Mouse (Mus musculus) kidney, postnatal 0 days (tissue): ENCODE results near the gene Serpinb7. TPM values are rescaled to one million over a fixed set of nuclear protein-coding genes. Genes with fewer than 3 reads are reported as not detected.
A peak's percentile ranks its signal among the peaks of the same experiment; 100 is the strongest.

Experiments used
- ATAC-seq: fragments of 200-750 bp; cut with Nextera tagmentation; replicated peaks from 2 replicates; pipeline ENCODE4 v1.8.0; 2017; ENCODE audit warnings: low read depth, moderate number of reproducible peaks, moderate TSS enrichment, moderate library complexity; ENCODE audit not compliant: low FRiP score
- DNase-seq: peaks from one replicate; pipeline ENCODE4 v3.0.0-alpha.2; 2016; ENCODE audit warnings: low spot score
- H3K27ac ChIP-seq: fragments of 300-500 bp; sonication (generic); 2 replicates; pipeline ENCODE4 v1.5.1; 2014; ENCODE audit warnings: mild to moderate bottlenecking
- H3K27me3 ChIP-seq: fragments of 300-500 bp; sonication (generic); 2 replicates; pipeline ENCODE4 v1.6.1; 2014; ENCODE audit warnings: low read length, mixed read lengths; ENCODE audit not compliant: insufficient read depth
- H3K36me3 ChIP-seq: fragments of 300-500 bp; sonication (generic); 2 replicates; pipeline ENCODE4 v1.6.1; 2014; ENCODE audit warnings: low read length, mixed read lengths; ENCODE audit not compliant: insufficient read depth
- H3K4me1 ChIP-seq: fragments of 300-500 bp; sonication (generic); replicated peaks from 2 replicates; pipeline ENCODE4 v1.6.1; 2014; ENCODE audit warnings: antibody characterized with exemption, low read length, mixed read lengths; ENCODE audit not compliant: insufficient read depth
- H3K4me2 ChIP-seq: fragments of 300-500 bp; sonication (generic); 2 replicates; pipeline ENCODE4 v1.6.1; 2014; ENCODE audit warnings: mild to moderate bottlenecking, low read length, moderate library complexity, mixed read lengths
- H3K4me3 ChIP-seq: fragments of 300-500 bp; sonication (generic); replicated peaks from 2 replicates; pipeline ENCODE4 v1.5.1; 2014; ENCODE audit warnings: low read depth, low read length
- H3K9ac ChIP-seq: fragments of 300-500 bp; sonication (generic); 2 replicates; pipeline ENCODE4 v1.6.1; 2014; ENCODE audit warnings: low read depth, low read length
- H3K9me3 ChIP-seq: fragments of 300-500 bp; sonication (generic); replicated peaks from 2 replicates; pipeline ENCODE4 v1.6.1; 2016; ENCODE audit warnings: low read length, inconsistent platforms, mixed read lengths
- CTCF ChIP-seq: IDR thresholded peaks from 2 replicates; pipeline ENCODE4 v1.5.1; 2016; ENCODE audit warnings: antibody characterized with exemption, low read depth, mild to moderate bottlenecking, moderate library complexity
- WGBS: fragments of 180-500 bp; shearing (Covaris S2); extraction: QIAGEN DNeasy Blood & Tissue Kit; methylation state at CpG from one replicate; pipeline ENCODE4 v1.1.7; 2014; 5-methylcytosine and 5-hydroxymethylcytosine counted together
- polyA plus RNA-seq: library from polyadenylated mRNA; unstranded; fragments of >200 nt; fragmentation: Nextera tagmentation; extraction: Ambion mirVana; gene quantifications from 2 replicates; pipeline ENCODE4 v1.2.1, GENCODE M21; 2015

The Serpinb7 gene
- polyA plus RNA-seq, 1 experiment from 2014 or later = not detected

- no peaks in the 10 kb centered on the region for H3K4me1 ChIP-seq
- no peak overlapping the region for H3K4me3 ChIP-seq
- no peak overlapping the region for H3K4me2 ChIP-seq
- ATAC-seq (no peak), DNase-seq (no peak)
- H3K27ac ChIP-seq = no peak overlapping the region
- no peaks in the 10 kb centered on the region for H3K9me3 ChIP-seq
- no peak overlapping the region for H3K9ac ChIP-seq
- no peak for TF ChIP-seq CTCF
- 80% methylated on average over 4 of the region's 4 CpGs for WGBS
- no peaks in the 10 kb centered on the region for H3K27me3 ChIP-seq
- no peaks in the 10 kb centered on the region for H3K36me3 ChIP-seq
These were observed 2.6 kb downstream of the Serpinb7 start for GRCm38 (mm10) chr1:107402082-107402481.

- no peak overlapping the region for H3K27ac ChIP-seq
- WGBS = 3% methylated on average over 1 of the region's 1 CpGs
- no peak overlapping the region for H3K4me3 ChIP-seq
- H3K27me3 ChIP-seq = no peaks in the 10 kb centered on the region
- no peak overlapping the region for H3K9ac ChIP-seq
- H3K36me3 ChIP-seq = no peaks in the 10 kb centered on the region
- ATAC-seq = no peak
- no peaks in the 10 kb centered on the region for H3K4me1 ChIP-seq
- no peak for TF ChIP-seq CTCF
- H3K4me2 ChIP-seq = no peak overlapping the region
- DNase-seq = peak; percentile 7
- H3K9me3 ChIP-seq = no peaks in the 10 kb centered on the region
These were observed 15.2 kb downstream of the Serpinb7 start for GRCm38 (mm10) chr1:107414650-107415049.

DNA sequence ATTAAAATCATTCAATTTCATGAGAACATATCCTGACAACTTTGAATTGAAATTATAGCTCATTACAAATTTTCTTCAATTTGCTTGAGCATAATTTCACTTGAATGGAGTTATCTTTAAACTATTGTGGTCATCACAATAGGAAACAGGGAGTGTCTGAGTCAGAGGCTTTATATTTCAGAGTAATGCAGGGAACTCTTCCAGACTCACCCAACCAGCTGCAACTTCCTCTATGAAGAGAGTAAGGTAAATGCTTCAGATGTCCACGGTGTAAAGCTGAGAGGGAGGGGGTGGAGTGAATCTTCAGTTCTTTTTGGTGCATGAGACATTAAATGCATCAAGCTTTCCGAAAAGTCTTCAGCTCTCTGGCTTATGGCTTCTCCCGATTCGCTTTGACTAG is 23.0 kb downstream of the Serpinb7 start:
- ATAC-seq = no peak
- DNase-seq = no peak
- no peak overlapping the region for H3K4me3 ChIP-seq
- WGBS = 68% methylated on average over 4 of the region's 4 CpGs
- no peaks in the 10 kb centered on the region for H3K36me3 ChIP-seq
- TF ChIP-seq CTCF = no peak
- H3K9ac ChIP-seq = no peak overlapping the region
- H3K4me2 ChIP-seq = no peak overlapping the region
- H3K27ac ChIP-seq = no peak overlapping the region
- H3K4me1 ChIP-seq = no peaks in the 10 kb centered on the region
- no peaks in the 10 kb centered on the region for H3K27me3 ChIP-seq
- H3K9me3 ChIP-seq = no peaks in the 10 kb centered on the region

DNA sequence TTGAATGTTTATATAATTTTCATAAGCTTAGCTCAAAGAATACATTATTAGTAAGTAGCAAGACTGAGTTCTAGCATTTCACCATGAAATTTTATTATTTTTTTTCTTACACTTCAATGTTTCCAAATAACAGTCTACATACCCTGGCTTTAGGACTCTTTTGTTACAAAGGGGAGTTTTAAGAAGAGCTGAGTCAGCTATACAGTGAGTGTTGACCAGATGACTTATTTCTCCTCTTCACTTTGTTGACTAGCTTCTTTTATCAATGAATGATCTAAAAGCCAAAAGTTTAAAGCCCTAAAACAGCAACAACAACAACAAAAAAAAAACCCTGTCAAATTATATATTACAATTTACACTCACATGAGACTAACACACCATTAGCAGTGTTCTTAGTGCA is 31.8 kb downstream of the Serpinb7 start:
- Histone ChIP-seq H3K9me3 (no peaks in the 10 kb centered on the region), H3K9ac (no peak overlapping the region), H3K36me3 (no peaks in the 10 kb centered on the region), H3K4me2 (no peak overlapping the region), H3K27me3 (no peaks in the 10 kb centered on the region), H3K4me1 (no peaks in the 10 kb centered on the region), H3K4me3 (no peak overlapping the region), H3K27ac (no peak overlapping the region)
- TF ChIP-seq CTCF = no peak
- no peak for DNase-seq
- no peak for ATAC-seq

DNA sequence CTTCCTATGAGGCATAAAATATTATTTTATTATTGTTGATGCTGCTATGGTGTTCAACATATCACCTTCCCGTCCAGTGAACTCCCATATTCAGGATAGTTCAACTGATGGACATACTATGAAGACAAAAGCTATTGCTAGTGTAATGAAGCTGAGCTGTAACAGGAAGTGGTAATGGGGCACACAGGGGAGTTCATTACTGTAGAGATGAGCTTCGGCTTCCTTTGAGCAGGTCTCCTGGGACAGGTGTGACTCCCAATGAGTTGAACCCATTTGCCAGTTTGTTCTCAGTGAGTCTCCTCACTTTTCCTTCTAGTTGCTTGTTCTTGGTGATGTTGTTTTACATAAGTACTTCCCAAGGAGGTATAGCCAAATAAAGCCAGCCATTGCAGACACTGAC is 36.1 kb downstream of the Serpinb7 start:
- Histone ChIP-seq H3K27ac (no peak overlapping the region), H3K4me1 (no peaks in the 10 kb centered on the region), H3K4me3 (no peak overlapping the region), H3K4me2 (no peak overlapping the region), H3K9me3 (no peaks in the 10 kb centered on the region), H3K36me3 (no peaks in the 10 kb centered on the region), H3K9ac (no peak overlapping the region), H3K27me3 (no peaks in the 10 kb centered on the region)
- 89% methylated on average over 2 of the region's 2 CpGs for WGBS
- ATAC-seq (no peak), DNase-seq (no peak)
- TF ChIP-seq CTCF = no peak

DNA sequence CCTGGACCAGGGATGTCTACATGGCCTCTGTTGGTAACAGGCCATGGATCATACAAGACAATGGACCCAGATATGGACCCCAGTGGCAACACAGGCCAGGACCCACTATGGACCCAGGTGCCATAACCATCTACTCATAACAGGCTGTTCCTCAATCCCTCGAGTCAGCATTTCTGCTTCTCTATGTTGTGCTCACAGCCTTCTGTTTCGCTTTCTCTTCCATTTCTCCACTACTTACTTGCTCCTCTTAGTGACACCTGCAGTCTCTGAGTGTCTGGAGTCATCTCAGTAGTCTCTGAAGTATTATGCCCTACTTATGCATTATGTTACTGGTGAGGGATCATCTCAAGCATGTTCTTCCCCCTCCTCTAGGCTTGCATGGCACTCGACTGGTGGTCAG is 40.0 kb downstream of the Serpinb7 start:
- H3K27me3 ChIP-seq = no peaks in the 10 kb centered on the region
- H3K4me1 ChIP-seq = no peaks in the 10 kb centered on the region
- H3K4me3 ChIP-seq = no peak overlapping the region
- H3K9ac ChIP-seq = no peak overlapping the region
- DNase-seq = no peak
- no peak for ATAC-seq
- no peak for TF ChIP-seq CTCF
- H3K27ac ChIP-seq = no peak overlapping the region
- H3K9me3 ChIP-seq = no peaks in the 10 kb centered on the region
- H3K4me2 ChIP-seq = no peak overlapping the region
- 84% methylated on average over 3 of the region's 3 CpGs for WGBS
- H3K36me3 ChIP-seq = no peaks in the 10 kb centered on the region

- TF ChIP-seq CTCF = no peak
- Histone ChIP-seq H3K4me3 (no peak overlapping the region), H3K27ac (no peak overlapping the region), H3K27me3 (no peaks in the 10 kb centered on the region), H3K36me3 (no peaks in the 10 kb centered on the region), H3K4me2 (no peak overlapping the region), H3K9ac (no peak overlapping the region), H3K9me3 (no peaks in the 10 kb centered on the region), H3K4me1 (no peaks in the 10 kb centered on the region)
- no peak for ATAC-seq
- DNase-seq = no peak
- WGBS = 51% methylated on average over 5 of the region's 5 CpGs
These were observed 45.9 kb downstream of the Serpinb7 start for GRCm38 (mm10) chr1:107445352-107445751.
